Mouse (Mus musculus) thymus, adult 2 months (tissue): ENCODE measurements around the gene Atp1b1. TPM values are rescaled to one million over a fixed set of nuclear protein-coding genes. Genes with fewer than 3 reads are reported as not detected.

Source experiments
- DNase-seq: peaks from one replicate; pipeline ENCODE4 v3.0.0; 2021
- H3K27ac ChIP-seq: fragments of 200-500 bp; 2 replicates; pipeline ENCODE4 v1.5.1; 2012; ENCODE audit warnings: low read length, control low read depth; ENCODE audit not compliant: control insufficient read depth, insufficient read depth
- H3K27me3 ChIP-seq: fragments of 200-500 bp; 2 replicates; pipeline ENCODE4 v1.6.1; 2012; ENCODE audit warnings: mild to moderate bottlenecking, low read length, moderate library complexity, mixed read lengths; ENCODE audit not compliant: control insufficient read depth, insufficient read depth
- H3K36me3 ChIP-seq: fragments of 200-500 bp; 2 replicates; pipeline ENCODE4 v1.6.1; 2012; ENCODE audit warnings: mild to moderate bottlenecking, low read length, moderate library complexity; ENCODE audit not compliant: control insufficient read depth, insufficient read depth
- H3K4me1 ChIP-seq: fragments of 200-500 bp; replicated peaks from 2 replicates; pipeline ENCODE4 v1.6.1; 2012; ENCODE audit warnings: low read length; ENCODE audit not compliant: control insufficient read depth, insufficient read depth
- H3K4me3 ChIP-seq: fragments of 200-500 bp; 2 replicates; pipeline ENCODE4 v1.5.1; 2012; ENCODE audit warnings: mild to moderate bottlenecking, low read length, control low read depth, moderate library complexity; ENCODE audit not compliant: control insufficient read depth, insufficient read depth
- CTCF ChIP-seq: fragments of 200-500 bp; IDR thresholded peaks from 2 replicates; pipeline ENCODE4 v1.5.1; 2012; ENCODE audit warnings: mild to moderate bottlenecking, control low read depth, low read length, moderate library complexity, borderline replicate concordance; ENCODE audit not compliant: control insufficient read depth, poor library complexity, insufficient read depth; ENCODE audit errors: extremely low read depth
- POLR2A ChIP-seq: fragments of 200-500 bp; IDR thresholded peaks from 2 replicates; pipeline ENCODE4 v1.6.1; 2012; ENCODE audit warnings: mild to moderate bottlenecking, low read length, control low read depth, moderate library complexity; ENCODE audit not compliant: control insufficient read depth, poor library complexity, insufficient read depth; ENCODE audit errors: extremely low read depth
- WGBS: fragments of 180-500 bp; shearing (Covaris S2); methylation state at CpG from one replicate; pipeline ENCODE4 v1.1.7; 2018; 5-methylcytosine and 5-hydroxymethylcytosine counted together
- polyA plus RNA-seq: library from polyadenylated mRNA; depleted of rRNA; stranded (reverse); fragments of >200 nt; gene quantifications from 2 replicates; pipeline ENCODE4 v1.2.3, GENCODE M21; 2012

The Atp1b1 gene
- polyA plus RNA-seq, 1 experiment: 56.5 TPM

DNA sequence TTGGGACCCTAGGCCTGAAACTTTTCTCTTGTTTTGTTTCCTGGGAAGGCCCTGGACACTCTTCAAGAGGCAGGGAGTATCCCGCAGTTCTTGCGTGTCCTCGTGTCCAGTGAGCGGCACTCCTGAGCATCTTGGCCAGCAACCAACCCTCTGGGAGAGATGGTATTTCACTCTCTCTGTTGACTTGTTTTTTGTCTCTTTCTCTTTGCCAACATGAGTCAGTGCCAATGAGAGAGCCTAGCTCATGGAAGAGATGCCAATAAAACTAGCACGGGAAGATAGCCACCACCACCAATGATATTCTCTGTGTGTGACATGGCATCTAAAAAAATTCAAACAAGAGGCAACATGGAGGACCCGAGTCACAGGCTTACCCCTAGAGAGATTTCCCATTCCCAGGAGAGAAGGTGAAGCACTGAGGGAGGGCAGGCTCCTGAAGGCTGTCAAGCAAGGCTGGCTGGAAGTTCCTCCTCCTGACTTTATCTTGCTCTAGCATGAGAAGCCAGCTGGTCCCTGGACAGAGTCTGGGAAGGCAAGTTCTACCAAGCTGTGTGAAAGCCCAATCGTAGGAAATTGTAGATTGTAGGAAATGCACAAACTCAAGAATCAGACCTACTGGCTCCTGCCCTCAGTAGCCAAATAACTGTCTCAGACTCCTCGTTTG lies 35.0 kb upstream of the Atp1b1 start:
- Histone ChIP-seq H3K4me3 (no peak overlapping the region), H3K36me3 (no peaks in the 10 kb centered on the region), H3K27ac (no peak overlapping the region), H3K27me3 (no peaks in the 10 kb centered on the region), H3K4me1 (no peaks in the 10 kb centered on the region)
- TF ChIP-seq POLR2A (no peak), CTCF (no peak)
- 91% methylated on average over 8 of the region's 8 CpGs for WGBS
- no peak for DNase-seq

DNA sequence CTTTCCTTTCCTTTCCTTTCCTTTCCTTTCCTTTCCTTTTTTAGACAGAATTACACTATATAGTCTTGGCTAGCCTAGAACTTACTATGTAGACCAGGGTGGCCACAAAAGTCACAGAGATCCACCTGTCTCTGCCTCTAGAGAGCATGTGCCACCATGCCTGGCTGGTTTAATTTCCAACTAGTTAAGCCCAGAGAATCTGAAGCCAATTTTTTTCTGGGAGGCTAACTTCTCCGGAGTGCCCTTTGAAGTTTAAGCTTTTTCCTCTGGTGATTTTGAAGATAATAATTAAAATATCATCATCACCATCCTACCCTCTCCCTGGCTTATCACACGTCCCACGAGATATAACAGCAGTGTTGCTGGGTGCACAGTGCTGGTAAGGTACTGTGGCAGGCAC lies 34.3 kb upstream of the Atp1b1 start:
- TF ChIP-seq POLR2A (no peak), CTCF (no peak)
- H3K36me3 ChIP-seq: no peaks in the 10 kb centered on the region
- H3K4me1 ChIP-seq: no peaks in the 10 kb centered on the region
- no peak overlapping the region for H3K4me3 ChIP-seq
- no peak overlapping the region for H3K27ac ChIP-seq
- H3K27me3 ChIP-seq: no peaks in the 10 kb centered on the region
- 89% methylated on average over 3 of the region's 3 CpGs for WGBS
- no peak for DNase-seq

DNA sequence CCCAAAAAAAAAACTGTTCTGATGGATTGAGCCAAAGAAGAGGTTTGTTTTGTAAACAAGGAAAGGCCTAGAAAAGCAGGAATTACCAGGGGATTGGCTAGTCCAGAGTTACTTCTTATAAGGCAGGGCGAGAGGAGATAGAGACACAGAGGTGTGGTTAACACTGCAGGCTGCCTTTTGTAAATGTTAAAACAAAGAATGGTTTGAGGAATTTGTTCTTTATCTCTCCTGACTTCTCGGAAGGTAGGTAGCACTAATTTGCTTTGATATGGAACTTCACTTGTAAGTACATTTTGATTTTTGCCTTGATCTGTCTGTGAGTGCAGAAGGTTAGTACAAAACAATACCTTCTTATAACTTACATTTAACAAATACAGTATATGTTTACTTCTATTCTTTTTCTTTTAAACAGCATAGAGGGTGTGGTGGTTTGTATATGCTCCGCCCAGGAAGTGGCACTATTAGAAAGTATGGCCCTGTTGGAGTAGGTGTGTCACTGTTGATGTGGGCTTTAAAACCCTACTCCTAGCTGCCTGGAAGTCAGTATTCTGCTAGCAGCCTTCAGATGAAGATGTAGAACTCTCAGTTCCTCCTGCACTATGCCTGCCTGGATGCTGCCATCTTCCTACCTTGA lies 31.9 kb upstream of the Atp1b1 start:
- H3K27ac ChIP-seq: no peak overlapping the region
- no peaks in the 10 kb centered on the region for H3K27me3 ChIP-seq
- TF ChIP-seq CTCF: no peak
- TF ChIP-seq POLR2A: no peak
- H3K4me1 ChIP-seq: no peaks in the 10 kb centered on the region
- no peaks in the 10 kb centered on the region for H3K36me3 ChIP-seq
- no peak for DNase-seq
- whole genome bisulfite sequencing: 88% methylated on average over 3 of the region's 3 CpGs
- H3K4me3 ChIP-seq: no peak overlapping the region

DNA sequence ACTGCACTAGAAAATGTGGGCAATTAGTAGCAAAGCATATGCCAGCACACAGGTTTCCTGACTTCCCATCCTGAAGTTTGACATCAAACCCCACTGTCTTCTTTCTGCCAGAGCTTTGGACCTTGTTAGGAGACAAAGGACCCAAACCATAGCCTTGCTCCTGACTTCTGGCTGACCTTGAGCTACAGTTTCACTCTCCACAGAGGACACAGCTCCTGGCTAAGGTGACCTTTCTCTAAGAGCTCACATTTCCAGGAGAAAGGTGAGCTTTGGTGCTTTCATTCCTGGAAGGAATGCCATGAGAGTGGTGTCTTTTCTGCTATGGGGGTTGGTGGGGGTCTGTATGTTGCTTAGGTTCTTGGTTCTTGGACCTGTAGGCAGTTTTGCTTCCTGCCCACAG lies 25.6 kb upstream of the Atp1b1 start:
- Histone ChIP-seq H3K4me3 (no peak overlapping the region), H3K4me1 (no peaks in the 10 kb centered on the region), H3K27me3 (no peaks in the 10 kb centered on the region), H3K36me3 (no peaks in the 10 kb centered on the region), H3K27ac (no peak overlapping the region)
- TF ChIP-seq CTCF (no peak), POLR2A (no peak)
- no peak for DNase-seq

DNA sequence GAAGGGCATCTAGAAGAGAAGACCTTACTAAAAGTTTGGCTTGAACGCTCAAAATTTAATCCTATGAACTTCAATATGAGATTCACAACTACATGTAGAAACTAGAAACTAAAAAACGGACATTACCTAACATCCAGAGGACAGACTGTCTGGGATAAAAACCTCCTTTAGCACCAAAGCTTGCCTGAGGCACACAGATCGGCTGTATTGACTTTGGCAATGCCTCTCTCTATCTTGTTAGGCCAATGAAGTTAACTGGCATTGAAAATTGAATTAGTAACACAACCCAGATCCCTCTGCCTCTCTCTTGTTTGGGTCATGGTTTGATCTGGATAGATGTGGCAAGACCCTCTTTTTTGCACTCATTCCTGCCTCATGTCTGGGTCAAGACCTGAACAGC lies 24.7 kb upstream of the Atp1b1 start:
- H3K4me3 ChIP-seq: no peak overlapping the region
- no peak for TF ChIP-seq CTCF
- TF ChIP-seq POLR2A: no peak
- H3K27ac ChIP-seq: no peak overlapping the region
- H3K4me1 ChIP-seq: no peaks in the 10 kb centered on the region
- H3K36me3 ChIP-seq: no peaks in the 10 kb centered on the region
- H3K27me3 ChIP-seq: no peaks in the 10 kb centered on the region
- 93% methylated on average over 3 of the region's 3 CpGs for WGBS
- no peak for DNase-seq

DNA sequence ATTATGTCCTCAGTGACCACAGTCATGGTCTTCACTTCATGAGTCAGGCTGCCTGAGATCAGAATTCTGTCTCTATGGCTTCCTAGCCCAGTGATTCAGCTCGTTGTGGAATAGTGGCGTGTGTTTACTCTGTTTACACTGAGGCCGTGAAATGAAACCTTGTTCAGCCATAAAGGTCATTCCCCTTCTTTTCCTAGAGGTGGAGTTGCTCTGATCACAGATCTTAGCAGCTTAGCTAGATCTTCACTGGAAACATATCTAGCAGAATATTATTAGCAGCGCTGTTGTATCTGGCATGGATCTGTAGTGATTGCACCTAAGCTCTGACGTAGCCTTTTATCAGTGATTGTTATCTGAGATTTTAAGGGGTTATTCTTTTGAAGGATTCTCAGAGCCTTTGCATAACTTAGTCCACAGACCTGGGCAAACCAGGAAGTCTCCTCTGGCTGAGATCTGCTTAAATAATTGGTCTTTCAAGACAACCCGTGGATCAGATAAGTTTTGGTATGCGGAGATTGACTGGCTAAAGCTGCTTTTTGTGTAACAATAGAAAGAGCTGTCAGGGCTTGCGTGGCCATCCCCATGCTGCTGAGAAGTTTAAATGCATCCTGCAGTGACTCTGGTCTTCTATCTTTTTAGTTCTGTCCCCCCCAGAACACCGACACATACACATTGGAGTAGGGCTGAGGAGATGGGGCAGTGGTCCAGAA lies 23.6 kb upstream of the Atp1b1 start:
- no peak overlapping the region for H3K27ac ChIP-seq
- H3K4me1 ChIP-seq: no peaks in the 10 kb centered on the region
- no peak overlapping the region for H3K4me3 ChIP-seq
- no peak for DNase-seq
- TF ChIP-seq POLR2A (no peak), CTCF (no peak)
- H3K36me3 ChIP-seq: no peaks in the 10 kb centered on the region
- 84% methylated on average over 9 of the region's 9 CpGs for WGBS
- no peaks in the 10 kb centered on the region for H3K27me3 ChIP-seq
